Mouse (Mus musculus): ENCODE results near the gene Dennd2d. TPM values are rescaled to one million over a fixed set of nuclear protein-coding genes. Genes with fewer than 3 reads are reported as not detected.

Gene Dennd2d
- polyA plus RNA-seq, 2 experiments, result 2.1 to 4.0 TPM

GRCm38 (mm10) chr3:106487551-106487950 is 5.3 kb downstream of the Dennd2d start:
- no peak for TF ChIP-seq EP300 (IDR thresholded peaks at IDR 0.05; ENCODE audit: low read depth)
- TF ChIP-seq CTCF (IDR thresholded peaks at IDR 0.05; ENCODE audit: low read depth), result no peak
- Histone ChIP-seq H3K27ac (no peak overlapping the region), H3K4me2 (ENCODE audit: low read depth) (no peak overlapping the region), H3K9me3 (ENCODE audit: control insufficient read depth, low read length) (no peaks in the 10 kb centered on the region), H3K4me1 (replicated peaks; ENCODE audit: control insufficient read depth in 2 of 2, insufficient read depth in 2 of 2, low read length in 1 of 2) (peaks cover 12 to 43% of the 10 kb centered on the region in 2 experiments), H3K27me3 (ENCODE audit: control insufficient read depth, insufficient read depth, low read length) (no peaks in the 10 kb centered on the region), H3K36me3 (replicated peaks; ENCODE audit: control insufficient read depth, insufficient read depth, low read depth) (no peaks in the 10 kb centered on the region), H3K9ac (replicated peaks) (no peak overlapping the region), H3K4me3 (ENCODE audit: insufficient read depth in 1 of 2, low read depth in 2 of 2, low read length in 2 of 2) (no peak overlapping the region)
- ATAC-seq (ENCODE audit: insufficient read depth) (no peak), DNase-seq (ENCODE audit: low read depth in 3 of 3, low spot score in 3 of 3) (no peak)
- WGBS (ENCODE audit: insufficient replicate concordance), result 72% methylated on average over 2 of the region's 2 CpGs

- WGBS (ENCODE audit: insufficient replicate concordance), result 81% methylated on average over 4 of the region's 4 CpGs
- peaks cover 36 to 48% of the 10 kb centered on the region in 2 experiments for H3K4me1 ChIP-seq (replicated peaks; ENCODE audit: control insufficient read depth in 2 of 2, insufficient read depth in 2 of 2, low read length in 1 of 2)
These were observed 8.0 kb downstream of the Dennd2d start for GRCm38 (mm10) chr3:106490239-106490638.

GRCm38 (mm10) chr3:106492723-106493122 is 10.5 kb downstream of the Dennd2d start:
- ATAC-seq (ENCODE audit: insufficient read depth), result peak; percentile 27; the same call in 1 of the 2 replicates
- H3K36me3 ChIP-seq (replicated peaks; ENCODE audit: control insufficient read depth, insufficient read depth, low read depth), result no peaks in the 10 kb centered on the region
- no peak overlapping the region for H3K4me2 ChIP-seq (ENCODE audit: low read depth)
- no peak overlapping the region for H3K9ac ChIP-seq (replicated peaks)
- H3K4me1 ChIP-seq (replicated peaks; ENCODE audit: control insufficient read depth in 2 of 2, insufficient read depth in 2 of 2, low read length in 1 of 2), result peaks cover 54 to 60% of the 10 kb centered on the region in 2 experiments
- H3K27me3 ChIP-seq (ENCODE audit: control insufficient read depth, insufficient read depth, low read length), result no peaks in the 10 kb centered on the region
- TF ChIP-seq EP300 (IDR thresholded peaks at IDR 0.05; ENCODE audit: low read depth) (peak; percentile 52), CTCF (IDR thresholded peaks at IDR 0.05; ENCODE audit: low read depth) (no peak)
- 23% methylated on average over 1 of the region's 1 CpGs for WGBS (ENCODE audit: insufficient replicate concordance)
- H3K9me3 ChIP-seq (ENCODE audit: control insufficient read depth, low read length), result no peaks in the 10 kb centered on the region
- H3K27ac ChIP-seq, result no peak overlapping the region
- no peak overlapping the region for H3K4me3 ChIP-seq (ENCODE audit: insufficient read depth in 1 of 2, low read depth in 2 of 2, low read length in 2 of 2)
- DNase-seq (ENCODE audit: low read depth in 3 of 3, low spot score in 3 of 3), result peak in 2 of 3 experiments; percentile 22 to 49

More at GRCm38 (mm10) chr3:106490239-106490638, 8.0 kb downstream of the Dennd2d start:
- Histone ChIP-seq H3K27ac (no peak overlapping the region), H3K4me3 (ENCODE audit: insufficient read depth in 1 of 2, low read depth in 2 of 2, low read length in 2 of 2) (no peak overlapping the region), H3K27me3 (ENCODE audit: control insufficient read depth, insufficient read depth, low read length) (no peaks in the 10 kb centered on the region), H3K4me2 (ENCODE audit: low read depth) (no peak overlapping the region), H3K9ac (replicated peaks) (no peak overlapping the region), H3K36me3 (replicated peaks; ENCODE audit: control insufficient read depth, insufficient read depth, low read depth) (no peaks in the 10 kb centered on the region), H3K9me3 (ENCODE audit: control insufficient read depth, low read length) (no peaks in the 10 kb centered on the region)
- ATAC-seq (ENCODE audit: insufficient read depth), result no peak
- TF ChIP-seq EP300 (IDR thresholded peaks at IDR 0.05; ENCODE audit: low read depth) (no peak), CTCF (IDR thresholded peaks at IDR 0.05; ENCODE audit: low read depth) (no peak)
- no peak for DNase-seq (ENCODE audit: low read depth in 3 of 3, low spot score in 3 of 3)

DNA sequence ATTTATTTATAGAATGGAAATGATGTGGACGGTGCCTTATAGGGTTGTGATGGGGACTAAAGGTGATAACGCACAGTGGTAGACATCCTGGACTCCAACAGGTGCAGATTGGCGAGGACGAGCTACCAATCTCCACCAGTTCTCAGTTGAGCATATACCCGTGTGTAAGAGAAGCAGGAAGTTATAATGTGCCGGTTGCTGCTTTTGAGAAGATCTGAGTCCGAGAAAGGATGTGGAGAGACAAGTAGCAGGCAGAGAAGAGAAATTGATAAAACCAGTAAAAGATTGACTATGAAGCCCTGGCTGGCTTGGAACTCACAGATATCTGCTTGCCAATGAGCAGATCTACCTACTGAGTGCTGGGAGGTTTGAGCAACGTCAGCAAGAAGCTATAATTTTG is 11.0 kb downstream of the Dennd2d start:
- DNase-seq (ENCODE audit: low read depth in 3 of 3, low spot score in 3 of 3) (no peak), ATAC-seq (ENCODE audit: insufficient read depth) (no peak)
- Histone ChIP-seq H3K4me1 (replicated peaks; ENCODE audit: control insufficient read depth in 2 of 2, insufficient read depth in 2 of 2, low read length in 1 of 2) (peaks cover 54 to 60% of the 10 kb centered on the region in 2 experiments), H3K9ac (replicated peaks) (no peak overlapping the region), H3K9me3 (ENCODE audit: control insufficient read depth, low read length) (no peaks in the 10 kb centered on the region), H3K27ac (no peak overlapping the region), H3K36me3 (replicated peaks; ENCODE audit: control insufficient read depth, insufficient read depth, low read depth) (no peaks in the 10 kb centered on the region), H3K4me3 (ENCODE audit: insufficient read depth in 1 of 2, low read depth in 2 of 2, low read length in 2 of 2) (no peak overlapping the region), H3K4me2 (ENCODE audit: low read depth) (no peak overlapping the region), H3K27me3 (ENCODE audit: control insufficient read depth, insufficient read depth, low read length) (no peaks in the 10 kb centered on the region)
- WGBS (ENCODE audit: insufficient replicate concordance), result 44% methylated on average over 8 of the region's 8 CpGs
- TF ChIP-seq CTCF (IDR thresholded peaks at IDR 0.05; ENCODE audit: low read depth) (no peak), EP300 (IDR thresholded peaks at IDR 0.05; ENCODE audit: low read depth) (no peak)

- DNase-seq (ENCODE audit: low read depth in 3 of 3, low spot score in 3 of 3) (no peak), ATAC-seq (ENCODE audit: insufficient read depth) (no peak)
- no peaks in the 10 kb centered on the region for H3K36me3 ChIP-seq (replicated peaks; ENCODE audit: control insufficient read depth, insufficient read depth, low read depth)
- no peaks in the 10 kb centered on the region for H3K9me3 ChIP-seq (ENCODE audit: control insufficient read depth, low read length)
- peaks cover 54 to 60% of the 10 kb centered on the region in 2 experiments for H3K4me1 ChIP-seq (replicated peaks; ENCODE audit: control insufficient read depth in 2 of 2, insufficient read depth in 2 of 2, low read length in 1 of 2)
- H3K4me3 ChIP-seq (ENCODE audit: insufficient read depth in 1 of 2, low read depth in 2 of 2, low read length in 2 of 2), result no peak overlapping the region
- 50% methylated on average over 3 of the region's 3 CpGs for WGBS (ENCODE audit: insufficient replicate concordance)
- no peak overlapping the region for H3K9ac ChIP-seq (replicated peaks)
- no peaks in the 10 kb centered on the region for H3K27me3 ChIP-seq (ENCODE audit: control insufficient read depth, insufficient read depth, low read length)
- peak overlapping the region; percentile 22; the same call in 1 of the 2 replicates for H3K4me2 ChIP-seq (ENCODE audit: low read depth)
- H3K27ac ChIP-seq, result no peak overlapping the region
- TF ChIP-seq EP300 (IDR thresholded peaks at IDR 0.05; ENCODE audit: low read depth) (no peak), CTCF (IDR thresholded peaks at IDR 0.05; ENCODE audit: low read depth) (no peak)
These were observed 11.7 kb downstream of the Dennd2d start for GRCm38 (mm10) chr3:106493882-106494281.

Data from liver, embryonic 14.5 days (tissue).